Mouse (Mus musculus) CD8-positive naive resting alpha-beta T cell, adult 2 months (primary cell): Measurements from ENCODE around the gene Arhgef1.
"Not testable (repeated sequence)": the region's sequence is repeated elsewhere in the genome, so short reads cannot be mapped to it uniquely, and the experiment has no call there.

ENCODE experiments used
- DNase-seq, 2 experiments: peaks; one replicate each; pipeline ENCODE4 v3.0.0; 2022; ENCODE audit warnings: low read depth in 2 of 2, low spot score in 2 of 2

Arhgef1 gene

DNA sequence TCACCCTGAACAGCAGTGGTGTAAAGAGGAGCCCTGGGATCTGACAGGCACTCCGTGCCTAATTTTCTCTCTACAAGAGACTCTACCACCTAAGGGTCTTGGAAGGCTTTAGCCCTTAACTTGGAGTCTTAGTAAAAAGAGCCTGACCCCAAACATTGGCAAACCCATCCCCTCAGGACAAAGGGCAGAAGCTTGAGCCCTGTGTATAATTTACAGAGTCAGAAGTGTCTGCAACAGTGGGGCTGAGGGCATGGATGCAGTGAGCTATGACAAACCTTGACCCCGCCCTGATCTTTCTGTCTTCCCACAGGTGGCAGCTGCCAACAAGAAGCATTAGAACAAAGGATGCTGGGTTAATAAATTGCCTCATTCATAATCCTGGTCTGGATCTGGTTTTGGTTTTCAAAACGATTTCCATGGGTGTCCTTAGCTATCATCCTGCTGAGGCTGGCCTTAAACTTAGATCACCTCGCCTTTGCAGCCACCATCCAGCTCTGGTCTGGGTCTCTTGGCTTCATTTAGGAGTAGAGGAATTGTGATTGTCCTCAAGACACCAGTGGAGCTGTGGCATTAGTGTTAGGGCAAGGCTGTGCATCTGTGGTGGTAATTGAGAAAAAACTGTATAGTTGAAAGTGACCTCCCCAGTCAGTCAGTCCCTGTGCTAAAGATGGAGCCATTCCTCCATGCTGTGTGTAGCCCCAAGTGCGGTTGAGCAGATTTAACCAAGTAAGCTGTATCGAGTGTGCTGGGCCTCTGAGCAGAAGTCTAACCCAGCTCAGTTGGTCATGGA is 13.1 kb upstream of the Arhgef1 start:
- DNase-seq: no peak

DNA sequence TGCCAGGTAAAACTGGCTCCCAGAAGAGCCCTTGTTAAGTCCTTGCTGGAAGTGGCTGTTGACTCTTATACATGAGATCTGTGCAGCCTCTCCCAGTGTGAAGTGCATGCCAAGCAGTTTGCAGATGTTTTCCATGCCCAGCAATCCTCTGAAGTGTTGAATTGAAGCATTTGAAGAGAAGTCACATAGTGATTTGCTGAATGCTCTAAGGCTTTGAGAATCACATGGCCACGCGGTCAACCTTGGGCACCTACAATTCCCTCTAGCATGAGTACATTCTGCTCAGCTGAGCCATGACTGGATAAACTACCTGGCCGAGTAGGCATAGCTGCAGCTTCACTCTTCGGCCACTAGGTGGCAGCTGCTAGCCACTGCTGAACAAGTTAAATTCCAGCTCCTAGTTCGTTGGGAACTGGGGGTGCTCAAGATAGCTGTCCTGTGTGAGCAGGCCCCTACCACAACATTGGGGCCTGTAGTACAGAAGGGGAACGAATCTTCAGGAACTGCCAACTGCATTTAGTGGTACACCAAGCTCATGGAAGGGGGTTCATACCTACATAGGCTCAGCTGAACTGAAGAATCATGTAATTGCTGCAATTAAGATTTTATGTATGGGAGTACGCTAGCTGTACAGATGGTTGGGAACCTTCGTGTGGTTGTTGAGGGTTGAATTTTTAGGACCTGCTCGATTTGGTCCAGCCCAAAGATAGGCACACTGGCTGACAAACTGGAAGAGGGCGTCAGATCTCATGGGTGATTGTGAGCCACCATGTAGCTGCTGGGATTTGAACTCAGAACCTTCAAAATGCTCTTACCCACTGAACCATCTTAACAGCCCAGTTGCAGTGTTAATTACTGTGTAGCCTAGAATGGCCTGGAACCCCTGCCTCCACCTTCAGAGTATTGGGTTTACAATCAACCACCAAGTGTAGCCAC is 12.2 kb upstream of the Arhgef1 start:
- peak; percentile 67 to 74 for DNase-seq

DNA sequence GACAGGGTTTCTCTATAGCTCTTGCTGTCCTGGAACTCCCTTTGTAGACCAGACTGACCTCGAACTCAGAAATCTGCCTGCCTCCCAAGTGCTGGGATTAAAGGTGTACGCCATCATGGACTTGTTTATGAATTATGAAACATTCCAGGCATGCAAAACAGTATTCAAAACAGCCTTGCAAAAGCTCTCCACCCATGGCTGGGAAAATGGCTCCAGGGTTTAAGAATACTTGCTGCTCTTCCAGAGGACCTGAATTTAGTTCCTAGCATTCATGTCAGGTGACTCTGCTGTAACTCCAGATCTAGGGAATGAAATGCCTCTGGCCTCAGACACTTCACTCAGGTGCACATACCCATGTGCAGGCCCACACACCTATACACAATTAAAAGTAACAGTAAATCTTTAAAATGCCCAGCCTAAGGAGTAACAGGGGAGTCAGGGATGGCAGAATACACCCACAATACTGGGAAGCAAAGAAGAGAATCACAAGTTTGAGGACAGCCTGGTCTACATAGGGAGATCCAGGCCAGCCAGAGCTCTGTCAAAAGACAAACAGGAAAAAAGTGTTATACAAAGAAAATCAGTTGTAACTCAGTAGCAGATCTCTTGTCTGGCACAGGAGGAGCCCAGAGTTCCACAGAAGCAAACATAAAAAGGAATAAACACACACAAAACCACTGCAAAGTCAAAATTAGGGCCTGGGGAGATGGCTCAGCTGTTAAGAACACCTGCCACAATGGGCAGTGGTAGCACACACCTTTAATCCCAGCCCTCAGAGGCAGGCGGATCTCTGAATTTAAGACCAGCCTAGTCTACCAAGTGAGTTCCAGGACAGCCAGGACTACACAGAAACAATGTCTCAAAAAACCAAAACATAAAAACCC is 11.2 kb upstream of the Arhgef1 start:
- DNase-seq: no peak

DNA sequence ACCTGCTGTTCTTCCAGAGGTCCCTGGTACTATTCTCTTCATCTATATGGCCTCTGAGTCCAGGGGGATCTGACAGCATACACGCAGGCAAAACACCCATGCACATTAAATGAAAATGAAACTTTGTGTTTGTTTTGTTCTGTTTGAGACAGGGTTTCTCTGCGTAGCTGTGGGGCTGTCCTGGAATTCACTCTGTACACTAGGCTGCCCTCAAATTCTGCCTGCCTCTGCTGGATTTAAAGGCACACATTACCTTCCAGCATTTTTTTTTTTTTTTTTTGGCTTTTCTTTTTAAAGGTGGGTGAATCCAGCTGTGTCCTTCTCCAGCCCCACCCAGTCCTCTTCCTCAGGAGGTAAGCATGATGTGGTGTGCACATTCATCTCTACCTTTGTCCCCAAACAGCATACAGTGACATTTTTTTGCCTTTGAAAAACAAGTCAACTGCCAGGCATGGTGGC is 10.6 kb upstream of the Arhgef1 start:
- DNase-seq: no peak

DNA sequence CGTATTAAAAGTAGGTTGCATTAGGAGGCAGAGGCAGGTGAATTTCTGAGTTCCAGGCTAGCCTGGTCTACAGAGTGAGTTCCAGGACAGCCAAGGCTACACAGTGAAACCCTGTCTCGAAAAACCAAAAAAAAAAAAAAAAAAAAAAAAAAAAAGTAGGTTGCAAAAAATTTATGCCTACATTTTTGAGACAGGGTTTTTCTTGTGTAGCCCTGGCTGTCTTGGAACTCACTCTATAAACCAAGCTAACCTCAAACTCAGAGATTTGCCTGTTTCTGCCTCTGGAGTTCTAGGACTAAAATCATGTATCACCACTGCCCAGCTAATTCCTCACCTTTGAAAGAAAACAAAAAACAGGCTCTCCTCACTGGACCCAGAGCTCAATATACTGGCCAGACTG is 7.0 kb upstream of the Arhgef1 start:
- not testable (repeated sequence) for DNase-seq

DNA sequence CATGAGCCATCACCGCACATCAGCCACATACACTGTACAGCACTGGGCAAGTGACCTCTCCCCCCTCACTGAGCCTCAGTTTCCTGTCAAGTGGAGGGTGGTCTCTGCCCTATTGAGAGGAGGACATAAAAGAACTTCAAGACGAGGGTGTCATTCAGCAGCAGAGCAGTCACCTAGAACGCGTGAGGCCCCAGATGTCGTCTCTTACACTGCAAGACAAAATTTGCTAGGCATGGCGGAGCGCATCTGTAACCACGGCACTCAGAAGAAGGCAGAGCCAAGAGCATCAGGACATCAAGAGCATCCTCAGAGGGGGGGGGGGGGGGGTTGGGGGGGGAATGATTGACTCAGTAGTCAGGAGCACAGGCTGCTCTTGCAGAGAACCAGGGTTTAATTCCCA is 6.4 kb upstream of the Arhgef1 start:
- DNase-seq: no peak

DNA sequence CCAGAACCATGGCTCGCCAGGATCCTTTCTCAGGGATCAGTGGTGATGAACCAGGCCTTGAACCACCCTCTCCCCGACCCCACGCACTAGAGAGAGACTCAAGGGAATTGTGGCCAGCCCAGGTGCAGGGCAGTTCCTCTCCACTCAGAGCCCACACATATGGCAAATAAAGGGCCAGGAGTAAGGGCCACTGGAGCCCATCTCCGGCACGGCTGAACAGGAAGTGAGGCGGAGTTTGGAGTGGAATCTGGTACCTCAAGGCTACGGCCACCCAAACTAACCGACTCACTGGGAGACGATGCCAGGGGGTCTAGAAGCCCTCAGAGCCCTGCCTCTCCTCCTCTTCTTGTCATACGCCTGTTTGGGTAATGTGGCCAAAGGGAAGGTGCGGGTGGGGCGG is 5.5 kb upstream of the Arhgef1 start, which contains the start of gene Cd79a:
Gene Cd79a, plus strand, starts transcription at position 158 of the 400 bp plus-strand sequence.
- no peak for DNase-seq

DNA sequence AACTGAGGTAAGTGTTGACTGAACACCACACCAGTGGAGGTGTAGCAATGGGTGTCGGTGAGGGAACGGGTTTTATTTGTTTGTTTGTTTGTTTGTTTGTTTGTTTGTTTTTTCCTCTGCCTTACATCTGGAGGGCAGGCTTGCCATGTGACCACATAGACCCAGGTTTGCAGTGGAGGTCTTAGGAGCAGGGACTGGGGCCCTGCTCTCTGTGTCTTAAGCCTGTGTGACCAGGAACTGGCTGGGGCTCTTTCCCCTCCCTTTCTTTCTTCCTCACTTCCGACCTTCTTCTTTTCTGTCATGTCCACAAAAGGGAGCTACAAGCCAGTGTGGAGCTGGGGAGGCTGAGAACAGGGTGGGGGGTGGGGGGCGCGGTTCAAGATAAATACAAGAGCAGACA is 4.8 kb upstream of the Arhgef1 start:
- DNase-seq: no peak

DNA sequence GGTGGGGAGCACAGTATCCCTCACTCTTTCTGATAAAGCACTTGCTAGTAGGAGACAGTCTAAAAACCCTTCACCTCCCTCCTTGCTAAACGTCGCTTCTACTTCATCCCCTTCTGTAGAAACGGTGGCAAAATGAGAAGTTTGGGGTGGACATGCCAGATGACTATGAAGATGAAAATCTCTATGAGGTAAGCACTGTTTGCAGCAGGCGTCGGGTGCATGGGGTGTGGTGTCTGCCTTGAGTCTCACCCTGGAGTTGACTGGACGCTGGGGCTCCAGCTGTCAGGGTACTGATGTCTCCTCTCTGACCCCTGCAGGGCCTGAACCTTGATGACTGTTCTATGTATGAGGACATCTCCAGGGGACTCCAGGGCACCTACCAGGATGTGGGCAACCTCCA is 1.6 kb upstream of the Arhgef1 start:
- no peak for DNase-seq

DNA sequence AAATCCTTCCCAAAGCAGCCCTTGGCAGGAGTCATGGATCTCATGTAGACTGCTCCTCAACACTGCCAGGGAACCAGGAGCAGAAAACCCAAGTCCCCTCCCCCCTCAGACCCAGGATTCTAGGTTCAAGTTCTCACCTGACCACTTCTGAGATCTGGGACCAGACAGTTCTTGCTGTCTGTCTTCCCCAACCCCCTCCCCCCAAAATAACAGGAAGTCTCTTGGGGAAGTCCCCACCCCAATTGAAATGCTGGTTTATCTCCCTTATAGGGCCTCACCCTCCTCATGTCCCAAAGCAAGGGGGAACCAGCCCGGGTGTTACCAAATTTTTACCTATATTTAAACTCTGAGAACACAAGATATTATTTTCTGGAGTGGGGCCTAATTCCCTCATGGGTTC is 870 bp upstream of the Arhgef1 start:
- peak in 1 of 2 experiments; percentile 35 for DNase-seq

DNA sequence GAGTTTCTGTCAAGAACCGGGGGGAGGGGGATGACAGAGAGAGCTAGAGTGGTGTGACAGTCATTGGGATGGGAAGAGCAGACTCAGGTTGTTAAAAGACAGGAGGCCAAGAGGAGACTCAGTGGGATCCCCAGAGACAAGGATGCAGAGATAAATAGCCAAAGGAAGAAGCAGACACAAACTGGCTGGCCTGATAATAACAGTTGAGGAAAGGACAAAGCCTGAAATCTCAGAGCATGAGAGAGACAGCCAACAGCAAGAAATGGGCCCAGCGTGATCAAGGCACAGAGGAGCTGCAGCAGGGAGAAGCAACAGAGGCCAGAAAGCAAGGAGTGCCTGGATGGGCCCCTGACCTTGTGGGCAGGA is 465 bp upstream of the Arhgef1 start:
- DNase-seq: no peak

DNA sequence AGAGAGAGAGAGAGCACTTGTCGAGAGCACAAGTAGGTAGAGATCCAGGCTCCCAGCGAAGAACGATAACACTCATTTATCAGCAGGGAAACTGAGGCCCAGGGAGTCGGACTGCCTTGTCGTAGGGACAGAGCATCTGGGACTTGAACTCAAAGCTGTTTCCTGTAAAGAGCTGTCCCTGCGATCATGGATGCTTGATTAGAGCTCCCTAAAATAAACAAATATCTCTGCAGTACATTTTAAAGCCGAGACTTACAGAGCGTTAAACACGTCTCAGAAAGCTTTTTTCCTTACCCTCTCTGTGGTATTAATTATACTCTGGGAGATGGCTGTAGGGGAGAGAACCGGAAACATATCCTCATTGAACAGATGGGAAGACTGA is 723 bp downstream of the Arhgef1 start:
- peak in 1 of 2 experiments; percentile 12 for DNase-seq

DNA sequence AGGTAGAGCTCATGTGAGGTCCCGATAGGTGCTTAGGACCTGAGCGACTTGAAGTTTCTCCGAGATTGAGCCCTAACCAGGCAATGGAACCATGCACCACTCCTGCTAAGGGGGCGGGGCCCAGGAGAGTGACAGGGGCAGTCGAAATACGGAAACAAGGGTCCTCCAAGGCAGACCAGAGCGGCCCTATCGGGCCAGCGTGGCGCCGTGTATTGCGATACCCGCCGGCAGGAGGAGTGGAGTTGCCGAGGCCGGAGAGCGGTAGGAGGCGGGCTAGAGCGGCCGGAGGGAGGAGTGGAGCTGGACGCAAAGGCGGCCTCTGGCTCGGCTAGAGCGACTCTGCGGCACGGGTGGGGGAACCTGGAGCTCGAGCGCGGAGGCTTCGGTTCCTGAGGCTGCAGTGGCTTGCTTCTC is 1.4 kb downstream of the Arhgef1 start:
- peak; percentile 91 to 94 for DNase-seq

DNA sequence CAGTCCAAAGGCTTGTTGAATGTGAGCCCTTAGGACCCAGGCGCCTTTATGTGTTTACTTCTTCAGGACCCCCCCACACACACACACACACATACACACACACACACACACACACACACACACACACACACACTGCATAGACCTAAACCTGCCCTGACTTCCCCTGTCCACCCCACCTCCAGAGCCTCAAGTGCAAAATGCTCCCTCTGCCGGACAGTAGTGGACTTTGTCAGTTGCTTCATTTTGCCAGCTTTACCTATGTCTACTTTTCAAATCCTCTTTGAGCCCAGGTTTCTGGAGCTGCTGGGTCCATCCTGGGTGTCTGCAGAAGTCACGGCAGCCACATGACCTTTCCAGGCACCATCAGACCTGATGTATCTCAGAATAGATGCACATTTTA is 2.2 kb downstream of the Arhgef1 start:
- DNase-seq: peak; percentile 45 to 54

DNA sequence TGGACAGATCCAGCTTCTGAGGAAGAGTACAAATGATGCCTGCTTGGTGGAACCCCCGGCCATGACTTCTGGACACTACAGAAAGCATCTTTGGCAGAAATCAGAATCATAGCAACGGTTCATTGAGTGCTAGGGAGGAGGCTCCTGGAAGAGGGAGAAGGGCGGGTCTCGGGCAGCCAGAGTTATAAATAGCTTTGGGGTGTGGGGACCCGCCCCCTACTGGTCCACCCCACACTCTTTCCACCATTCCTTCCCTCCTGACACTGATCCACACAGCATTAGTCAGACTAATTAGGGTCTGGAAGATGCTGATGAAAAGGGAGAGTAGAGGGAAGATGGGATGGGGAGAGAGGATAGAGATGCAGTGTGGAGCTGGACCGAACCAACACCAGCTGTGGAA is 3.8 kb downstream of the Arhgef1 start:
- no peak for DNase-seq

DNA sequence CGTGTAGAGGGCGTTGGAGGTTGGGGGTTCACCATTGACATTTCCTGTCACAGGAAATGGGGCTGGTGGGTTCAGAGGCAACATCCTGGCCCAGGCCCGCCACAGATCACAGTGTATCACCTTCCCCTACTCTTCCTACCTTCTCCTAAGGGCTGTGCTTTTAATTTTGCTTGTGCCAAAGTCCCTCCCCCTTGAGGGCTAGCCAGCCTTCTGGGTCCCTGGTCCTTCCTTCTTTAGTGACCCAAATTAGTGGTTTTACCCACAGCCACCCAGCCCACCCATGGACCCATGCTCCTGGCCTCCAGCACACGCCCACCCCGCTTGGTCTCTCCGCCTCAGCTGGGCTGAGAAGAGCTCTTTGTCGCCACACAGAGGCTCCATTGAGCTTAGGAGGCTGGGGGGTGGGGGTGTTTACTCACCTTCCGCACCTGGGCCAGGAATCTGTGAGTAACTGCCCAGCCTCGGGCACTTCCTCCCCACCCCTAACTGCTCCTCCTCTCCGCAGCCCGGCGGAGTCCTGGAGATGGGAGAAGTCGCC is 4.6 kb downstream of the Arhgef1 start:
- peak; percentile 79 to 81 for DNase-seq

DNA sequence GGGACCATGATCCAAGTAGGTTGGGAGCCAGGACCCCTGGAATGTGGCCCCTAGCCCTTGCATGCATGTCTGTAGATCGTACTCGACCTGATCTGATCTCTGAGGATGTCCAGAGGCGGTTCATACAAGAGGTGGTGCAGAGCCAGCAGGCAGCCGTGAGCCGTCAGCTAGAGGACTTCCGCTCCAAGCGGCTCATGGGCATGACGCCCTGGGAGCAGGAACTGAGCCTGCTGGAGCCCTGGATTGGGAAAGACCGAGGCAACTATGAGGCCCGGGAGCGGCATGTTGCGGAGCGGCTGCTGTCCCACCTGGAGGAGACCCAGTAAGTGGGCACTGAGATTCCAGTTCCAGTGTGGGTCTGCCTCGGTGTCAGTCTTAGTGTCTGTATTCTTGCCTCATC is 9.8 kb downstream of the Arhgef1 start:
- no peak for DNase-seq

DNA sequence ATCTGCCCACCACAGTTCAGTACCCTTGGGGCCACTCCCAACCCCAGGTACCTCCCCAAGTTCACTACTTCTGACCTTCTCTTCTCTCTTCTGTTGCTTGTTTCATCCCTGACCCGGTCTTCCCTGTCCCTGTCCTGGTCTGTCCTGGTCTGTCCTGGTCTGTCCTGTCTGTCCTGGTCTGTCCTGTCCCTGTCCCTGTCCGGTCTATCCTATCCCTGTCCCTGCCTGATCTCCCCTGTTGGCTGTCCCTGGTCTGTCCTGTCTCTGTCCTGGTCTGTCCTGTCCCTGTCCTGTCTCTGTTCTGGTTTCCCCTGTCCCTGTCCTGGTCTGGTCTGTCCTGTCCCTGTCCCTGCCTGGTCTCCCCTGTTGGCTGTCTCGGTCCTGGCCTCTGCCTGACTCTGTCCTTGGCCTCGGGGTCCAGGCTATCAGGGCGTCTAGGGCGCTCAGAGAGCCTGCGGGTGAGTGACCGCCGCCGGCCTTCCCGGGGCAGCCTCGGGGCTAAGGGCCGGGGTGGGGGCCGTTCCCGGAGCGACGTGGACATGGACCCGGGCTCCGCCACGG is 16.1 kb downstream of the Arhgef1 start:
- DNase-seq: no peak

DNA sequence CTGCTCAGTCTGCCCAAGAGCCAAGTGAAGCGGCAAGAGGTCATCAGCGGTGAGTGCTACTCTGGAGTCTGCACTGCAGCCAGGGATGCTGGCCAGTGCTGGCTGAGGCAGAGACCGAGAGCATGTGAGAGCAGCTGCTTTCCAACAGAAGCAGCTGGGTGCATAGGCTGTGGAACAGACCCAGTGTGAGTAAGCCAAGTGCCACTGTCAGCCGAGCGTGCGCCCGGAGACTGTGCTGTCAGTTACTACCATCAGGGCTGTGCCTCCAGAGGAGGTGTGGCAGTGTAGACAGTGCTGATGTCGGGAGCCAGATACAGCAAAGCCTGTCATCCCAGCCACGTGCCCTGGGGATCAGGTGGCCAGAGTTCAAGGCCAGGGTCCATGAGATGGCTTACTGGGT is 17.0 kb downstream of the Arhgef1 start:
- DNase-seq: no peak

DNA sequence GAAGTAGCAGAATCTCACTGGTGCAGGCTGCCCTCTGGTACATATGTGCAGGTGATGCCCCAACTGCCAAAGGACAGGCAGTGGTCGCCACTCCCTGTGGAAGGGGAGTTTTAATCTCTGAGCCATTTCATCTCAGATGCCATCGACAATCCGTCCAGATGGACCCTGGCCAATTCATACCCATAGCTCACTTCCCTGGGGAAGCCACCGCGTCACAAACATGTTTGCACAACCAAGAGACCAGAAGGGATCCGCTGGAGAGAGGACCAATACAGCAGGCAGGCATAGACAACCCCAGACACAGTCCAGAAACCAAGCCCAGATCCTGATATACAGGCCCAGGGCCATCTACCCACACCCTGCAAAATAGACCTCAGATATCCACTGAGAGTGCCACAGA is 27.8 kb downstream of the Arhgef1 start:
- DNase-seq: no peak

DNA sequence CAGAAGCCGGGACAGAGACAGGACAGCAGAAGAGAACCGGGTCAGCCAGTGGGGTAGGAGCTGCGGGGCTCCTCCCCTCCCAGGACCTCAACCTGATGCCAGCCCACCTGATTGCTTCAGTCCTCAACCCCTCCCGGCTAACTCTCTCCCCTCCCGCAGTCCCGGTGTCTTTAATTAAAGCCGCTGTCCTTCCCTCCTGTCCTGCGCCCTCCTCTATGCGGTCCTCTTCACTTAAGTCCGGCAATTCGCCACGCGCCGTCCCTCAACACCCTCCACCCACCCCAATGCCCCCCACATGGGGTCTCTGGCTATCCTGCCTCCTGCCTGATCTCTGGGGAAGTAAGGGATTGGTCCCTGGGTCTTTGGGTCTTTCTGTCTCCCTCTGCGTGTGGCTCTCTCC is 28.9 kb downstream of the Arhgef1 start:
- no peak for DNase-seq
